Mouse (Mus musculus): ENCODE measurements at regions not wholly inside any gene's neighbourhood (a gene's known extent, or its start where the extent isn't known, plus 50 kb on each side); places are given as distances from the start of the nearest gene placed in this dataset.

DNA sequence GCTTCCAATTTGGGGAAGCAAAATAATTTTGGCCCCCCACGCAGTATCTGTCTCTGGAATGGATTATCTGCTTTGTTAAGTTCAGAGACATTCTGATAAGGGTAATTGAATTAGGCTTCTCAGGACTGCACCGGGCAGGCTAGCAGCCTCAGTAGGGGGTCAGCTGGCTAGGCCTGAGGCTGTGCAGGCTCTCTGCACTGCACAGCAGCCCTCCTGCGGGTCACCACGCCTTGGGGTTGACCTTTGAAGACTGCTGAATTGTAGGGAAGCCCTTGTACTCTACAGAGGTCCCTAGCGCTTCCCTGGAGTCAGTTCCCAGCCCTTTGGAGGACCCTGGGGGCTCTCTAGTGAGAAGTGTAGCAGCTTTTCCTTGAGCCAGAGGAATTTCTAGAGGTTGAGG, 78.5 kb upstream of the Six2 start:
- DNase-seq (ENCODE audit: low spot score in 2 of 2): no peak

DNA sequence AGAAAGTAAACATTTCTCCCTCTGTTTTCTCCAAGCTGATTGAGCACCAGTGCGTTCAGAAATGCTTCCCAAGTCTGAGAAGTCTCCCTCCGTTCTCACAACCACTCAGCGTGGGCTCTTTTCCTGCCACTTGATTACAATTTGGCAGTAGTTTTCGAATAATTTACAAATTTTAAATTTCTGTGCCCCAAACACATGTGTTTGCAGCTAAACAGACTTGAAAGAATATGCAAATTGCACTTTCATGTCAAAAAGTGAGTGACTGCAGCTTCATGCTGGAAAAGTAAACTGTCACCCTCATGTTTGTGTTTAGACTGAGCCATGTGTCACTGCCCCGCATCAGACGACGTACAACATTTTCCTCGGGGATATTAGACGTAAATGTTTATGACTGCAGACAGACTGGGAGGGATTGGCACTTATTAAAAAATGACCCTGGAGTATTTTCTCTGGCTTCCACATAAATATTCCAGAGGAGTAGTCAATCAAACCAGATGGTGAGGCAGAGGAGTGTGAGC, 70.6 kb upstream of the Six2 start:
- no peak for DNase-seq (ENCODE audit: low spot score in 2 of 2)

DNA sequence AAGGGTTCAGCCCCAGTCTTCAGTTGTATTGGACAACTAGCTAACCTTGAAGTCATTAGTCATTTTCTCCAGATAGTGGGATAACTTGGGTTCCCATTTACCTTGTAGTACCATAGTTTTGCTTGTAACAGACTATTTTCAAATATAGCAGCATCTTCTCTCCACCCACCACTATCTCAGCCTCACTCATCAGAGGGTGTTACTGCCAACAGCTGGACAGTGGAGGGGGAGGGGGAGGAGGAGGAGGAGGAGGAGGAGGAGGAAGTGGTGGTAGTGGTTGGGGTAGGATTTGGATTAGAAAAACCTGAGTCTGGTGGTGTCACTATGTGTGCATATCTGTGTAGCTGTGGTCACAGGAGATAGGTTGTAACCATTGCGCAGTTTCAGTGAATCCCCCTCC, 69.6 kb upstream of the Six2 start:
- no peak for DNase-seq (ENCODE audit: low spot score in 2 of 2)

DNA sequence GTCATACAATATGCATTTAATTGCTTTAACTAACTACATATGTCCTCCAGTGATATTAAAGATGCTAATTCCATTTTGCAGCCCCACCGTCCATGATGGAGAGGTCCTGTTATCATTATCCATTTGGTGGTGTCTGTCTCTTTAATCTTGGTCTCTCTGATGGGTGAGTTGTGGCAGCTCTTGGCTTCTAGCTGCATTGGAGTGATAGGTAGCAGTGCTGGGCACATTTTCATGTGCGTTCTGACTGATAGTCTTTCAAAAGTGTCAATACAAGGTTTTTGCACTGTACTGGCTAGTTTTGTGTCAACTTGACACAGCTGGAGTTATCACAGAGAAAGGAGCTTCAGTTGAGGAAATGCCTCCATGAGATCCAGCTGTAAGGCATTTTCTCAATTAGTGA, 67.5 kb upstream of the Six2 start:
- no peak for DNase-seq (ENCODE audit: low spot score in 2 of 2)

DNA sequence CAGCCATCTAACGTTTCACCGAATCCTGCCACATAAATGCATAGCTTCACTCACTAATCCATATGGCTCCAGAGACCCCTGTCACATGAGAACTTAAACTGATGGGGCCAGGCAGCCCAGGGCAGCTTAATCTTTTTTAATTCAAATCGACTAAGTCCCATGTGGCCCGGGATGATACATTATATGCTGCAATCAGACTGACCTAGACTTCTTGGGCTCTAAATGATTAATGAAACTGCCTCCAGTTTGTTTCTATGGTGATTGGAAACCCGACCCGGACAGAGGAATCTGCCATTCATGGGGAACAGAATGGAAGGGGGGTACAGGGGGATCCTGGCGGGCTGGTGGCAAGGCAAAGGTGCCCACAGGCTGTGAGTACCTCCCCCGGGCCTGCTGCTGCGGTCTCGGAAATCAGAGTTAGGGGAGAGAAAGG, 60.6 kb upstream of the Six2 start:
- DNase-seq (ENCODE audit: low spot score in 2 of 2): no peak

DNA sequence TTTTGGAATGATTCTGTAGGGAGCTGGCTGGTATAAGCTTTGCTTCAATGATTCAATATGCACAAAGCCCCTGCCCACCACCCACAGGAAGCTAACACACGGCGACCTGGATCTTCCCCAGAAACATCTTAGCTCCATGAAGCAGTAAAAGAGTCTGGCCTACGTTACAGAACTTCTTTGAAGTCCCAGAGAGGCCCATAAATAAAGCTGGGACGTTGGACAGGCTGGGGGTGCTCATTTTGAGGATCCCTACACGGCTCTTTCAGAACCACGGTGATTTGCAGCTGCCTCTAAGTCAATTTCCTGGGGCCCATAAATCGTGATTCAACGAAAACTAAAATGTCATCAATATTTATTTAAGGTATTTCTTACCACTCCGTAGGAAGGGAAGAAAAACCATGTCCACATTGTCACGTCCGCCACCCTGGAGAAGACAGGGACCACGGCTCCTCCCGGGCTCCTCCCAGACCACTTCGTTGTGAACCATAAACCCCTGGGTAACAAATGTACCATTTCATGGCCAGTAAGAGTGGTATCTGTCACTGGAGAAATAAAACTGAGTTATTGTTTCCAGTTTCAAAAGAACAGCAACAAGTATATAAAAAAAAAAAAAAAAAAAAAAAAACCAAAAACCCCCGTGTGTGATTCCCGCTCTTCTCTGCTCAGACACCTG, 60.0 kb upstream of the Six2 start:
- no peak for DNase-seq (ENCODE audit: low spot score in 2 of 2)

Data from thymus, postnatal 10 days (tissue).